Mouse (Mus musculus): ENCODE measurements around the gene Cyp4f39.

DNA sequence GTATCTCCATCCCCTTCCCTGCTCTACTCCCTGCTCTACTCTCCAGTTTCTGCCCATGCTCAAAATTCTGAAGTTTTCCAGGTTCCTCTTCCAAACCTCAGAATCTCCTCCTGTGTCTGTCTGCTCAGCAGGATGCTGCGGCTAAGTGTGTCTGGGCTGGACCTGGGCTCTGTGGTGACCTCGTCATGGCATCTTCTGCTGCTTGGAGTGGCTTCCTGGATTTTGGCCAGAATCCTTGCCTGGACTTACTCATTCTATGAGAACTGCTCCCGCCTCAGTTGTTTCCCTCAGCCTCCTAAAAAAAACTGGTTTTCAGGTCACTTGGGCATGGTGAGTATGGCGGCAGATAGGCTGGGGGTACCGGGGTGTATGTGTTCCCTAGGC is 84.3 kb downstream of the Cyp4f39 start:
- TF ChIP-seq CTCF (IDR thresholded peaks at IDR 0.05; ENCODE audit: control insufficient read depth, insufficient read depth, low read length) (no peak), POLR2A (IDR thresholded peaks at IDR 0.05; ENCODE audit: borderline replicate concordance, control insufficient read depth, low read depth, low read length) (no peak)

All from bone marrow, adult 2 months (tissue).